Mouse (Mus musculus) heart, adult 2 months (tissue): ENCODE measurements around the gene Shisal2a.

ENCODE experiments used
- CTCF ChIP-seq: fragments of 200-600 bp; IDR thresholded peaks from 2 replicates; pipeline ENCODE4 v1.8.1; 2022; ENCODE audit warnings: antibody characterized with exemption, mild to moderate bottlenecking, moderate library complexity
- POLR2A ChIP-seq: fragments of 200-500 bp; IDR thresholded peaks from 2 replicates; pipeline ENCODE4 v1.6.1; 2011; ENCODE audit warnings: mild to moderate bottlenecking, low read depth, low read length, control low read depth; ENCODE audit not compliant: insufficient read depth

- TF ChIP-seq CTCF (no peak), POLR2A (no peak)
Observed at GRCm38 (mm10) chr4:108347111-108347510, 36.0 kb downstream of the Shisal2a start.
